Mouse (Mus musculus): ENCODE results near the gene Dedd2. TPM values are rescaled to one million over a fixed set of nuclear protein-coding genes. Genes with fewer than 3 reads are reported as not detected.
A peak's percentile ranks its signal among the peaks of the same experiment; 100 is the strongest.

Gene Dedd2
- polyA plus RNA-seq, 1 experiment from 2014 or later: 15.7 TPM

DNA sequence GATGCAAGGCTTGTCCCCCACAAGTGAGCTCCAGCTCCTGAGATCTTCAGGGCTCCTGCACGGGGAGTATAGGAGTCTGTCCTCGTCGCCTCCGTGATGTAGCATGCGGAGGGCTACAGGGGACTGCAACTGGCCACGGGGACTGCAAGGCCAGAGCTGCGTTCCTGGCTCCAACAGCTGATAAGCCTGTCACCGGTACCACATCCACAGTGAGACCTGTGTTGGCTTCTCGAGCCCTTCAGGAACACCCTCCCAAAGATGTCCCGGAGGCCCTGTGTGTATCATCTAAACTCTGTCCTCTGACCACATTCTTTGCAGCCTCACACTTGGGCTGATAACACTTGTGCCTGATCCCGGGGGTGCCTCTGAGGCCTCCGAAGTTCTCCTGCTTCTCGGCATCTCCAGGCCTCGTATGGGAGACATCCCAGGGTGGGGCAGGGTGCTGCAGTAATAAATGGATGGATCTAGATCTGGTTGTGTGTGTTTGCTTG lies 64.2 kb downstream of the Dedd2 start:
- ATAC-seq (ENCODE audit: low FRiP score, low TSS enrichment): no peak
- DNase-seq: no peak
- no peaks in the 10 kb centered on the region for H3K9me3 ChIP-seq (ENCODE audit: control insufficient read depth, low read length)
- peak overlapping the region; percentile 63; the same call in 1 of the 2 replicates for H3K27ac ChIP-seq (replicated peaks; ENCODE audit: low read depth, low read length)
- H3K4me2 ChIP-seq (ENCODE audit: low read length): peak overlapping the region; percentile 46; the same call in 1 of the 2 replicates
- H3K36me3 ChIP-seq (ENCODE audit: control insufficient read depth, insufficient read depth, low read length): no peaks in the 10 kb centered on the region; the same call in 1 of the 2 replicates
- no peaks in the 10 kb centered on the region for H3K27me3 ChIP-seq (ENCODE audit: control insufficient read depth, insufficient read depth, low read length)
- H3K4me1 ChIP-seq (ENCODE audit: control insufficient read depth, insufficient read depth, low read length): peaks cover 50% of the 10 kb centered on the region
- H3K9ac ChIP-seq (replicated peaks; ENCODE audit: low read length): 0 out of 2 replicates have a peak overlapping the region, but pooled peaks have one; percentile 37
- 34% methylated on average over 14 of the region's 14 CpGs for WGBS
- H3K4me3 ChIP-seq (replicated peaks; ENCODE audit: low read depth, low read length): no peak overlapping the region

DNA sequence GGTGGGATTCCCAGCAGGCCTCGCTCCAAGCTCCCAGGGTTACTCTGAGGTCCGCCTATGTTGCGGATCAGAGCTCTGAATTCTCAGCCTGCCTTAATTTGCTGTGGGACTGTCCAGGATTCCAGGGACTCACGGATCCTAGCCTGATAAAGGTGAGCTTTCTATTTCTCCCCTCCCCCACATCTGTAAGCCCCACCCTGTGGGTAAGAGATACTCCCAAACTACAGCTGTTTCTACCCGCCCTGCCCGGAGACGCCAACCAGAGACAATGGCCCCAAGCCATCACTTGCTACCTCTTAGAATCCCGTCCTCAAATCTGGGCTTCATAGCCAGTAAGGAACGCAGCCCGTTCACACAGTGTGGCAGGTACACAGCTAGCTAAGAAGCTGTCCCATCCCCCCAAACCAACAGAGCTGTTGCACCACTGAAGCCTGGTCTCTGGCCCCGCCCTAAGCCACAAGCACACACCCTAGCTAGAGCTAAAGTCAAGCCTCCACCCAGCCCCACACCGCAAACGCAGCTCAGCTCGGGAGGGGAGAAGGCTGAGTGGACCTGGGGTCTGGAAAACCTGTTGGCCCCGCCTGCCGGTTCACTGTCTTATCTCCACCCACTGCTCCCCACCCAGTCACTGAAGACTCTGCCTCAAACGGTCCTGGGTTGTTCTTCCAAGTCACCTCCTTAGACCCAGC lies 64.8 kb downstream of the Dedd2 start:
- H3K9ac ChIP-seq (replicated peaks; ENCODE audit: low read length): peak overlapping the region; percentile 37
- no peaks in the 10 kb centered on the region for H3K27me3 ChIP-seq (ENCODE audit: control insufficient read depth, insufficient read depth, low read length)
- H3K4me3 ChIP-seq (replicated peaks; ENCODE audit: low read depth, low read length): 0 out of 2 replicates have a peak overlapping the region, but pooled peaks have one; percentile 2
- H3K27ac ChIP-seq (replicated peaks; ENCODE audit: low read depth, low read length): peak overlapping the region; percentile 63
- ATAC-seq (ENCODE audit: low FRiP score, low TSS enrichment) (no peak), DNase-seq (no peak)
- H3K4me1 ChIP-seq (ENCODE audit: control insufficient read depth, insufficient read depth, low read length): peaks cover 56% of the 10 kb centered on the region
- WGBS: 11% methylated on average over 17 of the region's 17 CpGs
- no peaks in the 10 kb centered on the region for H3K9me3 ChIP-seq (ENCODE audit: control insufficient read depth, low read length)
- no peaks in the 10 kb centered on the region; the same call in 1 of the 2 replicates for H3K36me3 ChIP-seq (ENCODE audit: control insufficient read depth, insufficient read depth, low read length)
- peak overlapping the region; percentile 46 for H3K4me2 ChIP-seq (ENCODE audit: low read length)

DNA sequence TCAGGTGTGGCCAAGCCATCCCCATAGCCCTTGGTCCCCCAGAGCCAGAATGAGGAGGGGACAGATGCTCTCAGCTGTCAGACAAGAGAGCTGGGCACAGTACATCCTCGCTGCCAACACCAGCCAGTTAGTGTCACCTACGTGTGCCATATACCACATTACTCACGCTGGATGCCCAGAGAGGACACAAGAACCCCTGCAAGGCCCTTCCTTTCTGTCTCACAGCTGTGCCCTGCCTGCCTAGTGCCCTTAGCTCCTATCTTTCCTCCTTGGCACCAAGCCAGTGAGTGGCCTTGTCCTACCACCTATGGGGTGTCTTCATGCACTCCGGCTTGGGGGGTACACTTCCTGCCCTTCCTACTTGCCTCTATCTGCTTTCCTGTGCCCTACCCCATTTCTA lies 65.8 kb downstream of the Dedd2 start:
- DNase-seq (no peak), ATAC-seq (ENCODE audit: low FRiP score, low TSS enrichment) (no peak)
- Histone ChIP-seq H3K4me3 (replicated peaks; ENCODE audit: low read depth, low read length) (0 out of 2 replicates have a peak overlapping the region, but pooled peaks have one; percentile 2), H3K4me2 (ENCODE audit: low read length) (peak overlapping the region; percentile 46), H3K4me1 (ENCODE audit: control insufficient read depth, insufficient read depth, low read length) (peaks cover 66% of the 10 kb centered on the region), H3K9me3 (ENCODE audit: control insufficient read depth, low read length) (no peaks in the 10 kb centered on the region), H3K27me3 (ENCODE audit: control insufficient read depth, insufficient read depth, low read length) (no peaks in the 10 kb centered on the region), H3K9ac (replicated peaks; ENCODE audit: low read length) (peak overlapping the region; percentile 43; the same call in 1 of the 2 replicates), H3K36me3 (ENCODE audit: control insufficient read depth, insufficient read depth, low read length) (no peaks in the 10 kb centered on the region; the same call in 1 of the 2 replicates), H3K27ac (replicated peaks; ENCODE audit: low read depth, low read length) (peak overlapping the region; percentile 94)
- 67% methylated on average over 4 of the region's 4 CpGs for WGBS

DNA sequence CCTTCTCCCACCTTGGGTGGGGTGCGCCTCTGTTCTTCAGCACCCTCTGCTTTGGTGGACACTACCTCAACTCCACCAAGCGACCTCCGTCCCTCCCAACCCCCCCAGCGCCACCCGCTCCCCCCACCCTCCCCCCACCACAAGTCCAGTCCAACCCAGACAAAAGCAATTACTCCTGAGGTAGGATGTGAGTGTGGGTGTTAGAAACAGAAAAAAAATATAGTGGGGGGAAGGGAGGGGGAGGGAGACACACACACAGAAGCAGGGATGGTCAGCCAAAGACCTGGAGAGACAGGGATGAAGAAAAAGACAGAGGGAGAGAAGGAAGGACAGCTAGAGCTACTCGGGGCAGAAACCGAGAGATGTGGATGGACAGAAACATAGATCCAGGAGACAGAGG lies 66.6 kb downstream of the Dedd2 start:
- DNase-seq (no peak), ATAC-seq (ENCODE audit: low FRiP score, low TSS enrichment) (no peak)
- peaks cover 67% of the 10 kb centered on the region for H3K4me1 ChIP-seq (ENCODE audit: control insufficient read depth, insufficient read depth, low read length)
- no peaks in the 10 kb centered on the region for H3K9me3 ChIP-seq (ENCODE audit: control insufficient read depth, low read length)
- H3K4me2 ChIP-seq (ENCODE audit: low read length): peak overlapping the region; percentile 46
- H3K9ac ChIP-seq (replicated peaks; ENCODE audit: low read length): peak overlapping the region; percentile 43; the same call in 1 of the 2 replicates
- 27% methylated on average over 7 of the region's 7 CpGs for WGBS
- H3K4me3 ChIP-seq (replicated peaks; ENCODE audit: low read depth, low read length): peak overlapping the region; percentile 23
- H3K27ac ChIP-seq (replicated peaks; ENCODE audit: low read depth, low read length): peak overlapping the region; percentile 94
- no peaks in the 10 kb centered on the region for H3K27me3 ChIP-seq (ENCODE audit: control insufficient read depth, insufficient read depth, low read length)
- H3K36me3 ChIP-seq (ENCODE audit: control insufficient read depth, insufficient read depth, low read length): no peaks in the 10 kb centered on the region; the same call in 1 of the 2 replicates

DNA sequence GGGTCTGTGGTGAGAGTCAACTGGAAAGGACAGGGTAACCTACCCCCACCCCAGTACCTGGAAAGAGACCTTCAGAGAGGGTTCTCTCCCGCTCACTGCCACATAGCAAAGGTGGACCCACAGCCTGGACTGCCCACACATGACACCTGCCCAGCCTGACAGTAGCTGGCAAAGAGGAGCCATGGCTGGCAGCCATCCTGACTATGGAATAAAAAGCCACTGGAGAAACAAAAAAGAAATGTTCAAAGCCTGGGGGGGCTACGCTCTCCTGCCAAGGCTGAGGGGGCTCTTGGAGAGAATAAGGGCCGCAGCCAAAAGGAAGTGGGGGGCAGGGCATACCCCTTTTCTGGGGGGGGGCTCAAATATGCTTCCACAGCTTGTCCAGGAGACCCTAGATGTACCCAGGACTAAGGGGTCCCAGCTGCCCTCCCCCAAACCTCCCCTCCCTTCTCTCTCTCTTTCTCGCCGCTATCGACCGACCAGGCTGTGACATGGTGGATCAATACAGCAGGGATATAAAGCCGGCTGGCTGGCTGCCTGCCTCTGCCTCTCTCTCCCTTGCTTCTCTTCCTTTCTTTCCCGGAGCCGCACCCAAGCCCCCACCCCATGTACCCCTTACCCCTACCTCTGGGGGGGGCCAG lies 68.4 kb downstream of the Dedd2 start:
- Histone ChIP-seq H3K36me3 (ENCODE audit: control insufficient read depth, insufficient read depth, low read length) (no peaks in the 10 kb centered on the region), H3K4me3 (replicated peaks; ENCODE audit: low read depth, low read length) (peak overlapping the region; percentile 22), H3K9me3 (ENCODE audit: control insufficient read depth, low read length) (no peaks in the 10 kb centered on the region), H3K4me1 (ENCODE audit: control insufficient read depth, insufficient read depth, low read length) (peaks cover 67% of the 10 kb centered on the region), H3K27ac (replicated peaks; ENCODE audit: low read depth, low read length) (peak overlapping the region; percentile 94), H3K9ac (replicated peaks; ENCODE audit: low read length) (peak overlapping the region; percentile 52), H3K27me3 (ENCODE audit: control insufficient read depth, insufficient read depth, low read length) (no peaks in the 10 kb centered on the region), H3K4me2 (ENCODE audit: low read length) (peak overlapping the region; percentile 46)
- ATAC-seq (ENCODE audit: low FRiP score, low TSS enrichment) (peak; percentile 12; the same call in 1 of the 2 replicates), DNase-seq (no peak)
- 15% methylated on average over 10 of the region's 10 CpGs for WGBS

DNA sequence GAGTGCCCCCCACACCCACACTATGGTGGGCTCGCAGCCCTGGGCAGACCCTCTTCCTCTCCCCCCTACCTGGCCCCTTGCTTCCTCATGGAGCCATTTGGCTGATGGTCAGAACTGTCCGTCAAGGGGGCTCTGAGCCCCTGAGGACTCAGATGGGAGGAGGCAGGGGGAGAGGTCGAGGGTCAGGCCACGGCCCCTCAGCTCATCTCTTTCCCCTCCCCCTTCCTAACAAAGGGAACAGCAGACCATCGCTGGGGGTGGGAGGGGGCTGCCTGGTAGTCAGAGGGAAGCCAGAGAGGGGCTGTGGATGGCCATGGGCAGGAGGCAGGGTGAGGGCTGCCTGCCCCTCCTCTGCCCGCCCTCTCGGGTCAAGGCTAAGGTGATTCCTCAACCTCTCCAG lies 69.4 kb downstream of the Dedd2 start:
- H3K4me2 ChIP-seq (ENCODE audit: low read length): peak overlapping the region; percentile 46
- H3K9me3 ChIP-seq (ENCODE audit: control insufficient read depth, low read length): no peaks in the 10 kb centered on the region
- H3K4me1 ChIP-seq (ENCODE audit: control insufficient read depth, insufficient read depth, low read length): peaks cover 65% of the 10 kb centered on the region
- DNase-seq (peak; percentile 31), ATAC-seq (ENCODE audit: low FRiP score, low TSS enrichment) (peak; percentile 36)
- H3K4me3 ChIP-seq (replicated peaks; ENCODE audit: low read depth, low read length): no peak overlapping the region; the same call in 1 of the 2 replicates
- H3K9ac ChIP-seq (replicated peaks; ENCODE audit: low read length): peak overlapping the region; percentile 52
- WGBS: 2% methylated on average over 7 of the region's 7 CpGs
- no peaks in the 10 kb centered on the region for H3K36me3 ChIP-seq (ENCODE audit: control insufficient read depth, insufficient read depth, low read length)
- H3K27me3 ChIP-seq (ENCODE audit: control insufficient read depth, insufficient read depth, low read length): no peaks in the 10 kb centered on the region
- peak overlapping the region; percentile 94 for H3K27ac ChIP-seq (replicated peaks; ENCODE audit: low read depth, low read length)

DNA sequence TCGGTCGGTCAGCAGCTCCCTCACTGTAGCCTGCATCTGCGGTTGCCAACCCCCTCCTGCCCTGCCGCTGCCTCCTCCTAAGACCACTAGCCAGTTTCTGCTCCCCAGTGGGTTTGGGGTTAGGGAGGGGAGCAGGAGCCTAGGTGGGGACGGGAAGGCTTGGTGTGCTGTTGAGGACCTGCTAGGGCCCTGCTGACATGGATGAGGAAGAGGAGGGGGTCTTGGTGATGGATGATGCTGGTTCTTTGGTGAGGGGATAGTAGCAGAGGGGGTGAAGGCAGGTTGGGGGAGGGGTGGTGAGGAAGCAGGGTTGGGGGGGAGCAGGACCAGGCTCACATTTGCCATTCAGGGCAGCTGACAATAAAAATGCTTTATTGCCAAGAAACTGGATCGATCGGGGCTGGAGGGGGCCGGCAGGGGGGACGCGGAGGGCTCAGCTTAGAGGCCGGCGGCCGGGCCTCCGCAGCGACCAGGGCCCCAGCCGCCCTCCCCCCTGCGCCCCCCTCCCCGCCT lies 70.2 kb downstream of the Dedd2 start:
- Histone ChIP-seq H3K9me3 (ENCODE audit: control insufficient read depth, low read length) (no peaks in the 10 kb centered on the region), H3K4me1 (ENCODE audit: control insufficient read depth, insufficient read depth, low read length) (peaks cover 57% of the 10 kb centered on the region), H3K36me3 (ENCODE audit: control insufficient read depth, insufficient read depth, low read length) (no peaks in the 10 kb centered on the region), H3K4me3 (replicated peaks; ENCODE audit: low read depth, low read length) (0 out of 2 replicates have a peak overlapping the region, but pooled peaks have one; percentile 14), H3K27ac (replicated peaks; ENCODE audit: low read depth, low read length) (peak overlapping the region; percentile 94), H3K27me3 (ENCODE audit: control insufficient read depth, insufficient read depth, low read length) (no peaks in the 10 kb centered on the region), H3K4me2 (ENCODE audit: low read length) (peak overlapping the region; percentile 46), H3K9ac (replicated peaks; ENCODE audit: low read length) (peak overlapping the region; percentile 52; the same call in 1 of the 2 replicates)
- ATAC-seq (ENCODE audit: low FRiP score, low TSS enrichment): peak; percentile 57
- WGBS: 3% methylated on average over 17 of the region's 18 CpGs
- peak; percentile 75 for DNase-seq
